Mouse (Mus musculus): Measurements from ENCODE around the gene Ptprg. TPM values are rescaled to one million over a fixed set of nuclear protein-coding genes. Genes with fewer than 3 reads are reported as not detected.

The Ptprg gene
- total and polyA plus RNA-seq, 3 experiments, result not detected

DNA sequence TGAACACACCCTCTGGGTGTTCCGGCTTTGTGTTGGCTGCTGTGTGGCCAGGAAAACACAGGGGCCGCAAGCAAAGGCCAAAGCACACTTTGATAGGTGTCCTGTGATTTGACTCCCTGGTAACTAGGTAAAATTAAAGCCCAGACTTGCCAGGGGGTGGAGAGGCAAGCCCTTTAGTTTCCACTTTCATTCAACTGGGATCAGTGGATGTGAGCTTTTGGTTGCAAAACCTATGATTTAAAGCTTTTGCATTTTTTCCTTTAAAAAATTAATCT is 551.8 kb downstream of the Ptprg start:
- no peak for DNase-seq (ENCODE audit: low read depth, low spot score)
- no peak overlapping the region for H3K27ac ChIP-seq (ENCODE audit: control insufficient read depth, low read depth, low read length)
- H3K27me3 ChIP-seq (ENCODE audit: control insufficient read depth in 1 of 2, insufficient read depth in 2 of 2, low read length in 2 of 2), result no peaks in the 10 kb centered on the region

DNA sequence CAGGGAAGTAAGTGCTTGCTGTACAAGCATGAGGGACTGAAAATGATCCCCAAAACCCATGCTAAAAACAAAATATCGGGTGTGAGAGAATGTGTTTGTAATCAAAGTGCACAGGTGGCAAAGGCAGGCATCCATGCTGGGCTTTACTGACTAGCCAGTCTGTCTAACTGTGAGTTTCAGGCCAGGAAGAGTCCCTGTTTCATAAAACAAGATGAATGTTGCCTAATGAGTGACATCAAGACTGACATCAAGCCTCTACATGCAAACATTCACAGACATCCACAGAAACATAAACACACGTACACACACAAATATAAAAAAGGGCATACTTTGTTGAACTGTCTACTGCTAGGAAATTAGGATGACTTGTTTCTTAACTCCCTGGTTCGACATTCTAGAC is 552.3 kb downstream of the Ptprg start:
- no peaks in the 10 kb centered on the region for H3K27me3 ChIP-seq (ENCODE audit: control insufficient read depth in 1 of 2, insufficient read depth in 2 of 2, low read length in 2 of 2)
- TF ChIP-seq NRF1 (IDR thresholded peaks at IDR 0.05; ENCODE audit: insufficient read depth, low read depth, low read length, poor library complexity, severe bottlenecking) (no peak), MEF2A (IDR thresholded peaks at IDR 0.05; ENCODE audit: extremely low read depth, insufficient replicate concordance, low read depth, low read length, poor library complexity, severe bottlenecking) (no peak), POLR2AphosphoS2 (IDR thresholded peaks at IDR 0.05; ENCODE audit: low read length) (no peak), POLR2AphosphoS5 (IDR thresholded peaks at IDR 0.05; ENCODE audit: borderline replicate concordance, low read depth, low read length) (no peak), ZKSCAN1 (IDR thresholded peaks at IDR 0.05; ENCODE audit: low read depth, low read length) (no peak), ZC3H11A (IDR thresholded peaks at IDR 0.05; ENCODE audit: low read depth, low read length) (no peak), TBP (IDR thresholded peaks at IDR 0.05; ENCODE audit: low read depth, low read length) (no peak), ELF1 (IDR thresholded peaks at IDR 0.05; ENCODE audit: low read depth, low read length) (no peak), EP300 (IDR thresholded peaks at IDR 0.05; ENCODE audit: low read depth in 1 of 2, low read length in 2 of 2) (no peak), NELFE (IDR thresholded peaks at IDR 0.05; ENCODE audit: low read depth, low read length) (no peak), CHD2 (IDR thresholded peaks at IDR 0.05; ENCODE audit: low read length) (no peak), CTCF (IDR thresholded peaks at IDR 0.05 in 2 of 3, conservative IDR thresholded peaks at IDR 0.05 in 1 of 3; ENCODE audit: control insufficient read depth in 1 of 3, insufficient read depth in 1 of 3, low read depth in 2 of 3, low read length in 3 of 3, poor library complexity in 1 of 3, severe bottlenecking in 1 of 3) (no peak), KAT2A (conservative IDR thresholded peaks at IDR 0.05; ENCODE audit: low read depth, low read length) (no peak), MAZ (IDR thresholded peaks at IDR 0.05; ENCODE audit: low read depth, low read length) (no peak), MYB (IDR thresholded peaks at IDR 0.05; ENCODE audit: low read depth, low read length) (no peak), USF2 (IDR thresholded peaks at IDR 0.05; ENCODE audit: borderline replicate concordance in 1 of 2, insufficient read depth in 1 of 2, low read depth in 1 of 2, low read length in 2 of 2) (no peak), CHD1 (IDR thresholded peaks at IDR 0.05; ENCODE audit: low read depth, low read length) (no peak), GABPA (IDR thresholded peaks at IDR 0.05; ENCODE audit: low read depth, low read length) (no peak), GATA1 (IDR thresholded peaks at IDR 0.05; ENCODE audit: low read depth, low read length) (no peak), MAX (IDR thresholded peaks at IDR 0.05; ENCODE audit: low read length) (no peak)
- no peak overlapping the region for H3K9ac ChIP-seq (ENCODE audit: control insufficient read depth, low read depth, low read length, poor library complexity, severe bottlenecking)
- H3K79me2 ChIP-seq (ENCODE audit: control insufficient read depth, insufficient read depth, low read length, poor library complexity), result no peaks in the 10 kb centered on the region
- DNase-seq (ENCODE audit: low read depth, low spot score), result no peak
- H3K9me3 ChIP-seq (replicated peaks; ENCODE audit: insufficient read depth, low read length), result no peaks in the 10 kb centered on the region
- H3K4me3 ChIP-seq (ENCODE audit: control insufficient read depth in 1 of 2, insufficient read depth in 1 of 2, low read depth in 2 of 2, low read length in 2 of 2), result no peak overlapping the region
- no peaks in the 10 kb centered on the region for H3K4me1 ChIP-seq (ENCODE audit: control insufficient read depth in 1 of 2, insufficient read depth in 2 of 2, low read length in 2 of 2)
- no peak overlapping the region for H3K27ac ChIP-seq (ENCODE audit: control insufficient read depth, low read depth, low read length)
- H3K36me3 ChIP-seq (ENCODE audit: control insufficient read depth in 1 of 2, insufficient read depth in 2 of 2, low read length in 2 of 2), result no peaks in the 10 kb centered on the region

More for the DNA sequence above, 551.8 kb downstream of the Ptprg start:
- no peak for TF ChIP-seq HCFC1 (IDR thresholded peaks at IDR 0.05; ENCODE audit: low read depth, low read length)
- TF ChIP-seq MAX (IDR thresholded peaks at IDR 0.05; ENCODE audit: low read length), result no peak
- no peak for TF ChIP-seq JUND (IDR thresholded peaks at IDR 0.05; ENCODE audit: low read depth, low read length)
- no peak for TF ChIP-seq KAT2A (conservative IDR thresholded peaks at IDR 0.05; ENCODE audit: low read depth, low read length)
- Histone ChIP-seq H3K4me3 (ENCODE audit: control insufficient read depth in 1 of 2, insufficient read depth in 1 of 2, low read depth in 2 of 2, low read length in 2 of 2) (no peak overlapping the region), H3K79me2 (ENCODE audit: control insufficient read depth, insufficient read depth, low read length, poor library complexity) (no peaks in the 10 kb centered on the region), H3K4me1 (ENCODE audit: control insufficient read depth in 1 of 2, insufficient read depth in 2 of 2, low read length in 2 of 2) (no peaks in the 10 kb centered on the region), H3K9ac (ENCODE audit: control insufficient read depth, low read depth, low read length, poor library complexity, severe bottlenecking) (no peak overlapping the region), H3K9me3 (replicated peaks; ENCODE audit: insufficient read depth, low read length) (no peaks in the 10 kb centered on the region), H3K36me3 (ENCODE audit: control insufficient read depth in 1 of 2, insufficient read depth in 2 of 2, low read length in 2 of 2) (no peaks in the 10 kb centered on the region)
